8 mouse cellular contexts compared by ENCODE assay signal in genomic region chr4:124178401-124179018, GRCm38 (mm10).
DNase-seq lines count a peak whose midpoint lies in the region; ATAC-seq and TF ChIP-seq lines count a peak whose summit lies in the region.

No protein-coding gene starts in this region.

- no peaks in the 10 kb centered on the region for H3K9me3 ChIP-seq in heart, embryonic 15.5 days (replicated peaks)
- H3K9me3 ChIP-seq in ES-E14 (ENCODE audit: control insufficient read depth, insufficient read depth, low read depth, low read length), result no peaks in the 10 kb centered on the region
- no peaks in the 10 kb centered on the region for H3K9me3 ChIP-seq in forebrain, postnatal 0 days (ENCODE audit: low read length)
- H3K9me3 ChIP-seq in liver, postnatal 0 days (ENCODE audit: low read length), result no peaks in the 10 kb centered on the region

- in situ Hi-C loops in ES-E14 (cut with MboI; ENCODE audit: low sequenced_read_pairs in 2 of 2, unreplicated experiment in 2 of 2), result no loop called here

- peak overlapping the region; percentile 46 for H3K4me3 ChIP-seq in heart, embryonic 15.5 days
- H3K4me3 ChIP-seq in ES-E14 (ENCODE audit: insufficient read depth in 1 of 2, low read depth in 1 of 2, low read length in 2 of 2, poor library complexity in 1 of 2, severe bottlenecking in 1 of 2), result peak overlapping the region; percentile 57 to 69
- H3K4me3 ChIP-seq in forebrain, postnatal 0 days (ENCODE audit: low read depth, low read length), result peak overlapping the region; percentile 40
- peak overlapping the region; percentile 15; the same call in 1 of the 2 replicates for H3K4me3 ChIP-seq in liver, postnatal 0 days (ENCODE audit: low read depth, low read length)

- no peak overlapping the region for H3K27ac ChIP-seq in heart, embryonic 15.5 days
- no peak overlapping the region for H3K27ac ChIP-seq in ES-E14 (ENCODE audit: insufficient read depth, low read depth, low read length, poor library complexity, severe bottlenecking)
- H3K27ac ChIP-seq in forebrain, postnatal 0 days (ENCODE audit: low read depth, low read length), result no peak overlapping the region
- no peak overlapping the region for H3K27ac ChIP-seq in liver, postnatal 0 days (ENCODE audit: low read depth)

- peak overlapping the region; percentile 42; the same call in 1 of the 2 replicates for H3K9ac ChIP-seq in heart, embryonic 15.5 days
- H3K9ac ChIP-seq in ES-E14 (ENCODE audit: insufficient read depth, low read depth, low read length, poor library complexity, severe bottlenecking), result peak overlapping the region; percentile 62
- H3K9ac ChIP-seq in forebrain, postnatal 0 days, result peak overlapping the region; percentile 41
- H3K9ac ChIP-seq in liver, postnatal 0 days (replicated peaks), result no peak overlapping the region

- peaks cover 57% of the 10 kb centered on the region for H3K27me3 ChIP-seq in heart, embryonic 15.5 days
- H3K27me3 ChIP-seq in forebrain, postnatal 0 days (ENCODE audit: insufficient read depth, low read length), result peaks cover 10% of the 10 kb centered on the region; the same call in 1 of the 2 replicates
- peaks cover 18% of the 10 kb centered on the region for H3K27me3 ChIP-seq in liver, postnatal 0 days (ENCODE audit: insufficient read depth, low read length)

- TF ChIP-seq EP300 in liver, postnatal 0 days (IDR thresholded peaks at IDR 0.05; ENCODE audit: low read depth), result no peak

- no peak for DNase-seq in heart, postnatal 10 days
- DNase-seq in ES-E14 (ENCODE audit: low read depth, low spot score), result no peak
- DNase-seq in forebrain, postnatal 0 days, result no peak
- no peak for DNase-seq in liver, postnatal 0 days
- no peak for DNase-seq in layer of hippocampus, adult 9-11 months
- no peak for DNase-seq in left cerebral cortex, postnatal 10 days (ENCODE audit: extremely low spot score in 1 of 2, low spot score in 2 of 2)

- peak overlapping the region; percentile 87 for H3K4me2 ChIP-seq in heart, embryonic 15.5 days
- H3K4me2 ChIP-seq in forebrain, postnatal 0 days (ENCODE audit: low read depth), result peak overlapping the region; percentile 87
- no peak overlapping the region; the same call in 1 of the 2 replicates for H3K4me2 ChIP-seq in liver, postnatal 0 days (ENCODE audit: low read depth, low read length)

- intact Hi-C loops in heart, postnatal 10 days (cut with DNase I), result no loop called here
- intact Hi-C loops in left cerebral cortex, postnatal 10 days (cut with DNase I), result no loop called here

- peaks cover 8% of the 10 kb centered on the region for H3K4me1 ChIP-seq in heart, embryonic 15.5 days (replicated peaks)
- no peaks in the 10 kb centered on the region for H3K4me1 ChIP-seq in ES-E14 (ENCODE audit: control insufficient read depth in 2 of 2, insufficient read depth in 2 of 2, low read length in 2 of 2, poor library complexity in 1 of 2)
- peaks cover 4% of the 10 kb centered on the region for H3K4me1 ChIP-seq in forebrain, postnatal 0 days (ENCODE audit: insufficient read depth)
- no peaks in the 10 kb centered on the region for H3K4me1 ChIP-seq in liver, postnatal 0 days (ENCODE audit: insufficient read depth)

- no peaks in the 10 kb centered on the region for H3K36me3 ChIP-seq in heart, embryonic 15.5 days
- no peaks in the 10 kb centered on the region for H3K36me3 ChIP-seq in ES-E14 (ENCODE audit: control insufficient read depth, insufficient read depth, low read length, poor library complexity, severe bottlenecking)
- H3K36me3 ChIP-seq in forebrain, postnatal 0 days (ENCODE audit: insufficient read depth), result no peaks in the 10 kb centered on the region
- no peaks in the 10 kb centered on the region for H3K36me3 ChIP-seq in liver, postnatal 0 days (replicated peaks; ENCODE audit: insufficient read depth, low read length)

- under 1% methylated on average over 50 of the region's 50 CpGs for WGBS in heart, embryonic 15.5 days
- whole genome bisulfite sequencing in forebrain, postnatal 0 days, result 2% methylated on average over 50 of the region's 50 CpGs
- 2% methylated on average over 50 of the region's 50 CpGs for WGBS in liver, postnatal 0 days (ENCODE audit: insufficient replicate concordance)

- ATAC-seq in heart, embryonic 15.5 days (replicated peaks; ENCODE audit: insufficient number of reproducible peaks, insufficient read depth, low FRiP score, low read depth), result no peak
- no peak for ATAC-seq in forebrain, postnatal 0 days
- no peak for ATAC-seq in liver, postnatal 0 days
- ATAC-seq in activated CD4-positive, CD25-positive, alpha-beta regulatory T cell, adult 4 months, result no peak

- no peak for TF ChIP-seq CTCF in forebrain, postnatal 0 days (IDR thresholded peaks at IDR 0.05; ENCODE audit: low read depth)
- TF ChIP-seq CTCF in liver, postnatal 0 days (IDR thresholded peaks at IDR 0.05; ENCODE audit: low read depth), result no peak

TF ChIP-seq in ES-E14, 5 proteins besides CTCF, POLR2A, EP300 and RAD21:
- TF ChIP-seq ZC3H11A (IDR thresholded peaks at IDR 0.05; ENCODE audit: borderline replicate concordance, low read depth, low read length) (no peak), ZNF384 (IDR thresholded peaks at IDR 0.05; ENCODE audit: low read depth, low read length) (no peak), CHD2 (IDR thresholded peaks at IDR 0.05; ENCODE audit: low read depth, low read length) (no peak), HCFC1 (IDR thresholded peaks at IDR 0.05; ENCODE audit: borderline replicate concordance, insufficient read depth, low read length) (no peak), MAFK (IDR thresholded peaks at IDR 0.05; ENCODE audit: insufficient read depth, low read depth, low read length) (no peak)
